Mouse (Mus musculus) midbrain, embryonic 14.5 days (tissue): ENCODE results near the gene Pfkm. TPM values are rescaled to one million over a fixed set of nuclear protein-coding genes. Genes with fewer than 3 reads are reported as not detected.

ENCODE experiments used
- ATAC-seq: fragments of 200-750 bp; cut with Nextera tagmentation; 2 replicates; pipeline ENCODE4 v1.8.0; 2017; ENCODE audit warnings: moderate number of reproducible peaks, moderate library complexity; ENCODE audit not compliant: low FRiP score, low TSS enrichment
- DNase-seq: peaks from one replicate; pipeline ENCODE4 v3.0.0-alpha.2; 2015
- H3K27ac ChIP-seq: fragments of 300-500 bp; sonication (generic); replicated peaks from 2 replicates; pipeline ENCODE4 v1.5.1; 2014; ENCODE audit warnings: mild to moderate bottlenecking, low read depth, low read length, moderate library complexity
- H3K27me3 ChIP-seq: fragments of 300-500 bp; sonication (generic); 2 replicates; pipeline ENCODE4 v1.6.1; 2014; ENCODE audit warnings: low read length, control low read depth, mixed read lengths; ENCODE audit not compliant: control insufficient read depth, insufficient read depth
- H3K36me3 ChIP-seq: fragments of 300-500 bp; sonication (generic); 2 replicates; pipeline ENCODE4 v1.6.1; 2014; ENCODE audit warnings: low read length, control low read depth; ENCODE audit not compliant: control insufficient read depth, insufficient read depth
- H3K4me1 ChIP-seq: fragments of 300-500 bp; sonication (generic); 2 replicates; pipeline ENCODE4 v1.6.1; 2014; ENCODE audit warnings: mild to moderate bottlenecking, antibody characterized with exemption, low read length, control low read depth; ENCODE audit not compliant: control insufficient read depth, insufficient read depth
- H3K4me2 ChIP-seq: fragments of 300-500 bp; sonication (generic); 2 replicates; pipeline ENCODE4 v1.6.1; 2014; ENCODE audit warnings: mild to moderate bottlenecking, low read length, moderate library complexity
- H3K4me3 ChIP-seq: fragments of 300-500 bp; sonication (generic); replicated peaks from 2 replicates; pipeline ENCODE4 v1.5.1; 2014; ENCODE audit warnings: low read depth, low read length
- H3K9ac ChIP-seq: fragments of 300-500 bp; sonication (generic); replicated peaks from 2 replicates; pipeline ENCODE4 v1.6.1; 2014; ENCODE audit warnings: mild to moderate bottlenecking, low read length, moderate library complexity
- H3K9me3 ChIP-seq: fragments of 300-500 bp; sonication (generic); 2 replicates; pipeline ENCODE4 v1.6.1; 2016; ENCODE audit warnings: low read length, control low read depth, mixed read lengths; ENCODE audit not compliant: control insufficient read depth
- WGBS: fragments of 180-500 bp; shearing (Covaris S2); extraction: QIAGEN DNeasy Blood & Tissue Kit; methylation state at CpG from one replicate; pipeline ENCODE4 v1.1.7; 2014; 5-methylcytosine and 5-hydroxymethylcytosine counted together
- polyA plus RNA-seq: library from polyadenylated mRNA; unstranded; fragments of >200 nt; fragmentation: Nextera tagmentation; extraction: Ambion mirVana; gene quantifications from 2 replicates; pipeline ENCODE4 v1.2.1, GENCODE M21; 2014

Pfkm gene
- polyA plus RNA-seq, 1 experiment from 2014 or later: 72.4 TPM

DNA sequence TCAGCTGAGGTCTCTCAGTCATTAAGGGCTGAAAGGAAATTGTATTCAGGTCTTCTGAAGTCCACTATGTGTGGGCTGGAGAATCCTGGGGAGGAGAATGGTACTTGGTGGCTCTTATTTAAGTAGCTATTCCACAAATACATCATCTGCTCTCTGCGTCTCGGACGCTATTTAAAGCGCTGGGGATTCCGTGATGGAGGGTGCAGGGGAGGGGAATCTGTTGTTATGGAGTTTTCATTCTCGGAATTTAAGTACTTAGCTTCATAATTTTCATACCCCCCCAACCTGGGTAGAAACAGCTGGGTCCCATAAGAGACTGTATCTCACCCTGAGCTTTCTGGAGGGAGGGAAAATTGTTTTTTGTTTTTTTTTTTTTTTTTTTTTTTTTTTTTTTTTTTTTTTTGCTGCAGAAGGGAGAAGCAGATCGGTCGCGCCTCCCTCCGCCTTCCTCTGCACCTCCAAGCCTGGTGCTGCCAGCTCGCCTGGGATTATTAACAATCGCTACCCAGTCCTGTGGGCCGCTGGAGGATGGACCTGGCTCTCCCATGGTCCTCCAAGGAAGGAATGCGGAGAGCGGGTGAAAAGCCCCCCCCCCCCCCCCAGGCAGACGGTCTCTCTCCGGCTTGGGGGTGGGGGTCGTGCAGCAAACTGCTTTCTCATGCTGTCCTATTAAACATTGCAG is 74.7 kb downstream of the Pfkm start, which contains the start of gene Ccdc184:
Gene Ccdc184, plus strand, starts transcription at position 196 of the 682 bp plus-strand sequence.
- Histone ChIP-seq H3K36me3 (no peaks in the 10 kb centered on the region), H3K27ac (peak within 1 kb of the TSS; percentile 91), H3K9me3 (no peaks in the 10 kb centered on the region), H3K4me3 (peak within 1 kb of the TSS; percentile 59), H3K4me2 (peak within 1 kb of the TSS; percentile 81), H3K27me3 (peaks cover 6% of the 10 kb centered on the region; the same call in 1 of the 2 replicates), H3K9ac (peak within 1 kb of the TSS; percentile 66), H3K4me1 (peaks cover 33% of the 10 kb centered on the region)
- 1% methylated on average over 18 of the region's 18 CpGs for WGBS
- ATAC-seq: peak; percentile 78
- DNase-seq: peak; percentile 60

DNA sequence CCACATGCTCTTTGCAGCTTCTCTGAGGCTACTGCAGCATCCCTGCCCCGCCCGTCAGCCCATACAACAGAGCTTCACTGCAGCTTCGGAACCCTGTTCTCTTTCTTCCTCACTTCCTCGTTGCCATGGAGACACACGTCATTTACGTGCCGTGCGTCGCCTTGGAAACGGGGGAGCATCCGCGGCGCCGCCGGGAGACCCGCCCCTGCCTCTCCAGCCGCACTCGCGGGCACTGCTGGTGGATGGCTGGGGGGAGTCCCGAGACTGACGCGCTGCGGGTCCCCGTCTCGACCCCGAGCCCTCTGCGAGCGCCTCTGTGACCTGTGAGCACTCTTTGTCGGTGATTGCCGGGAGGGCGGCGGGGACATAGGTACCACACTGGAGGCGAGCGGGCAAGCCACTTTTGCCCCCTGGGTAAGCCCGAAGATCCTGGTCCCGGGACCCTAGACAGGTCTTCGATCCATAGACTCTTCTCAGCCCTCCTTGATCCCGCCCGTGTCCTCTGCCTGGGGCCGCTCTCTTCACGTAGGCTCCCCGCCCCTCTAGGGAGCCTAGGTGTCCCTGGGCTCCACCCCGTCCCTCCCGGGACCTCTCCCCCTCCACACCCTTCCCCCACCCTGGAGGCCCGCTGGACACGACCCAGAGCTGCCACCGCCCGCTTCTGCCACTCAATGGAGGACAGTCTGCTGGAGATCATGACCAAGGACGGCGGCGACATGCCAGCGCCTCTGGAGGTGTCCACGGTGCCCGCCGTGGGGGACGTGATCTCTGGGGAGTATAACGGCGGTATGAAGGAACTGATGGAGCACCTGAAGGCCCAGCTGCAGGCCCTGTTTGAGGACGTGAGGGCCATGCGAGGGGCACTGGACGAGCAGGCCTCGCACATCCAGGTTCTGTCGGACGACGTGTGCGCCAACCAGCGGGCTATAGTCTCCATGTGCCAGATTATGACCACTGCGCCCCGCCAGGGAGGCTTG is 75.5 kb downstream of the Pfkm start:
- Histone ChIP-seq H3K4me2 (peak overlapping the region; percentile 81), H3K9ac (peak overlapping the region; percentile 66), H3K9me3 (no peaks in the 10 kb centered on the region), H3K27me3 (peaks cover 6% of the 10 kb centered on the region; the same call in 1 of the 2 replicates), H3K36me3 (no peaks in the 10 kb centered on the region), H3K27ac (peak overlapping the region; percentile 91), H3K4me1 (peaks cover 33% of the 10 kb centered on the region), H3K4me3 (peak overlapping the region; percentile 59)
- whole genome bisulfite sequencing: under 1% methylated on average over 69 of the region's 69 CpGs
- ATAC-seq (peak; percentile 91), DNase-seq (peak; percentile 99)

DNA sequence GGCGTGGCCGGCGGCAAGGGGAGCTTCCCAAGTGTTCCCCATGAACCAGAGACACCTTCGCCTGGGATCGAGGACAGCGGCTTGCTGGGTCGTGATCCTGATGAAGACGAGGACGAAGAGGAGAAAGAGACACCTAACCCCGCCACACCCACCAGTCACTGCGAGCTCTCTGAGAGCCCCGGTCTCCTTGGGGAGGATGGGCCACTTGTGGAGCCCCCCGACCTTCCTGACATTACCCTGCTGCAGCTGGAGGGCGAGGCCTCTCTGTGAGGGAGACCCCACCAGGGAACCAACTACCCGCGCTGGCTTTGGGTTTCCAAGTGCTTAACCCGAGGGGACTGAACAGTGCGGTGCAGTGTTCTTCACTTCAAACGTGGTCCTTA is 76.2 kb downstream of the Pfkm start:
- Histone ChIP-seq H3K9me3 (no peaks in the 10 kb centered on the region), H3K4me2 (peak overlapping the region; percentile 81), H3K36me3 (no peaks in the 10 kb centered on the region), H3K27ac (no peak overlapping the region), H3K4me3 (peak overlapping the region; percentile 59), H3K9ac (peak overlapping the region; percentile 66), H3K27me3 (peaks cover 6% of the 10 kb centered on the region; the same call in 1 of the 2 replicates), H3K4me1 (peaks cover 33% of the 10 kb centered on the region)
- DNase-seq (peak; percentile 22), ATAC-seq (no peak)
- 3% methylated on average over 19 of the region's 19 CpGs for WGBS

DNA sequence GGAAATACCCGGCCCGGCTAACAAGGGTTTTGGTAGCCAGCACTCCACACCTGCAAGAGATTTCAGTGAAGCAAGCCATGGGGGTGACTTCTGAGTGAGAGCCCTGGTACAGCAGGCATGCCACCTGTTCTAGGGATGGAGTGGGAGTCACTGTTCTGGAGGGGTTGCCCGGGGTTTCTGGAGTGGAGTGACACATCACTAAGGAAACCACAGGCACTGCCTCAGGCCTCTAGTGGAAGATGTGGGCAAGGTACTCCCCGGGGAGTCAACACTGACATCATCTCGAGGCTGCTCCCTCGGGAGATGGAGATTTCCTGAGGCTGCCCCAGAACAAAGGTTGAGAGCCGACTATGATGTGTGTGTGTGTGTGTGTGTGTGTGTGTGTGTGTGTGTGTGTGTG is 78.0 kb downstream of the Pfkm start:
- Histone ChIP-seq H3K27ac (no peak overlapping the region), H3K9me3 (no peaks in the 10 kb centered on the region), H3K9ac (peak overlapping the region; percentile 66; the same call in 1 of the 2 replicates), H3K4me1 (peaks cover 33% of the 10 kb centered on the region), H3K36me3 (no peaks in the 10 kb centered on the region), H3K4me2 (peak overlapping the region; percentile 81), H3K27me3 (peaks cover 6% of the 10 kb centered on the region; the same call in 1 of the 2 replicates), H3K4me3 (peak overlapping the region; percentile 59)
- DNase-seq (peak; percentile 79), ATAC-seq (no peak)
- 31% methylated on average over 7 of the region's 7 CpGs for WGBS

DNA sequence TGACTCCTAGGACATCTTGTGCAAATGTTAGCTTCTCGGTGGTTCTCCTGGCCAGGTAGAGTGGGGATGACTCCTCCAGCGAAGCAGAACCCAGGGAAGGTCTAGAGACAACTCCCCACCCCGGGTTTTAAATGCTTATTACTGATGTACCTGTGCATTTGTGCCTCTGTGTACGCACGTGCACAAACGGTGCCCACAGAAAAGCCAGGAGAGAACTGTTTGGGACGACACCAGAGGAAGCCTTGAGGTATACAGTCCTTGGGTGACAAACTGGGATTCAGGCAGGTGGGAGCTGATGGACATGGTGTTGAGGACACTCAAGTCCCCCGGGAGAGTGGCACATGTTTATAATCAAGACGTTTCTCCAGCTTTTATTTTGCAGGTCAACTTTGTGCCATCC is 78.5 kb downstream of the Pfkm start:
- Histone ChIP-seq H3K4me3 (peak overlapping the region; percentile 59; the same call in 1 of the 2 replicates), H3K9ac (no peak overlapping the region), H3K27me3 (peaks cover 6% of the 10 kb centered on the region; the same call in 1 of the 2 replicates), H3K36me3 (no peaks in the 10 kb centered on the region), H3K4me2 (peak overlapping the region; percentile 81), H3K4me1 (peaks cover 33% of the 10 kb centered on the region), H3K9me3 (no peaks in the 10 kb centered on the region), H3K27ac (no peak overlapping the region)
- WGBS: 74% methylated on average over 9 of the region's 9 CpGs
- ATAC-seq (no peak), DNase-seq (no peak)

DNA sequence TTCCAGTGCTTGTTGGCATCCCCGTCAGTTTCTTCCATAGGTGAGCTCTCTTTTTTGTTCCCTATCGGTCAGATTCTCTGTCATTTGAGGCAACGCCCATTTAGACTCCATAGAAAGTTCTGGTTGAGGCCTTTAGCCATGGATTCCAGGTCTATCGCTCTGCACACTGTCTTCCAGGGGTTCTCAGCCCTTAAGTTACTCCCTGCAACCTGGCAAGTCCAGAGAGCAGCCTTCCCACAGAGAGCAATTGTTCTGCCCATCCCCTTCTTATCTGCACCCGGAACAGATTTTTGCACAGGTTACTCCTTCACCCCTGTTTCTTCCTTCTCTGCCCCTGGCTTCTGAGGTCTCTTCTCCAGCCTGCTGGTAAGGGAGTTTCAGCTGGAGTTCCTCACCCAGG is 79.7 kb downstream of the Pfkm start:
- Histone ChIP-seq H3K4me3 (no peak overlapping the region), H3K27ac (no peak overlapping the region), H3K27me3 (peaks cover 6% of the 10 kb centered on the region; the same call in 1 of the 2 replicates), H3K4me1 (peaks cover 27% of the 10 kb centered on the region), H3K36me3 (no peaks in the 10 kb centered on the region), H3K9me3 (no peaks in the 10 kb centered on the region), H3K9ac (no peak overlapping the region), H3K4me2 (no peak overlapping the region)
- 75% methylated on average over 5 of the region's 5 CpGs for WGBS
- ATAC-seq: no peak
- no peak for DNase-seq

DNA sequence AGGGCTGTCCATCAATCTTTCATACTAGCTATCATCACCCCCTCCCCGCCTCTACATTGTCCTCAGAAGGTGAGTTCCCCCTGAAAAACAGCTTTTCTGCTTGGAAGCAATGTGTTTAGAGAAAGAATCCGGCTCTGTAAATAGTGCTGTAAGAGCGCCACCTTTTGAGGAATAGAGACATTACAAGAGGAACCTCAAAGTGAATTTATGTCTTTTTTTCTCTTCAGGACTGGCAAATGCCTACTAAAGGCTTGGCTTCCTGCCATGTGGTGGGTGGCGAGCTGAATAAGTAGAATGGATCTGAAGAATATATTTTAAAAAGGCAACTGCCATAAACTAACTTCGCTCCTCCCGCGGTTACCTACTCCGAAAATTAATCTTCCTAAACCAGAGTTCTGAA is 81.4 kb downstream of the Pfkm start:
- H3K9ac ChIP-seq: no peak overlapping the region
- H3K27ac ChIP-seq: no peak overlapping the region
- H3K9me3 ChIP-seq: no peaks in the 10 kb centered on the region
- DNase-seq (peak; percentile 91), ATAC-seq (no peak)
- H3K4me1 ChIP-seq: peaks cover 21% of the 10 kb centered on the region
- 0 out of 2 replicates have a peak, but pooled peaks cover under 1% of the 10 kb centered on the region for H3K27me3 ChIP-seq
- H3K4me2 ChIP-seq: no peak overlapping the region
- H3K36me3 ChIP-seq: no peaks in the 10 kb centered on the region
- 26% methylated on average over 8 of the region's 8 CpGs for WGBS
- H3K4me3 ChIP-seq: no peak overlapping the region

DNA sequence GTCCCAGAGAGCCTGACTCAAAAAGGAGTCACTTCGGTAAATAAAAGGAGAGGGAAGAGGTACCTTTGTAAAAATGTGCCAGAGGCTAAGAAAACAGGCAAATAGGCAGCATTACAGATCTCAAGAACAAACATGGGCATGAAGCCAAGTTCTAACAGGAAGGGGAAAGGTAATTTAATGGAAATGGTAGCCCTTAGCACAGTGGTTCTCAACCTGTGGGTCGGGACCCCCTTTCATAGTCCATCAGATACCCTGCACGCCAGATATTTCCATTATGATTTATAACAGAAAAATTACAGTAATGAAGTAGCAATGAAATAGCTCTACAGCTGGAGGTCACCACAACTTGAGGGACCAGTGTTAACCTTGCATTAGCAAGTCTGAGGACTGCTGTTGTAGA is 84.9 kb downstream of the Pfkm start:
- no peak overlapping the region for H3K9ac ChIP-seq
- no peak for DNase-seq
- H3K36me3 ChIP-seq: no peaks in the 10 kb centered on the region
- H3K4me3 ChIP-seq: no peak overlapping the region
- H3K9me3 ChIP-seq: no peaks in the 10 kb centered on the region
- no peaks in the 10 kb centered on the region; the same call in 1 of the 2 replicates for H3K27me3 ChIP-seq
- 87% methylated on average over 3 of the region's 3 CpGs for WGBS
- no peak overlapping the region for H3K4me2 ChIP-seq
- H3K4me1 ChIP-seq: peaks cover 5% of the 10 kb centered on the region
- no peak for ATAC-seq
- no peak overlapping the region for H3K27ac ChIP-seq
